Mouse (Mus musculus): ENCODE results near the gene Nmrk1. TPM values are rescaled to one million over a fixed set of nuclear protein-coding genes. Genes with fewer than 3 reads are reported as not detected.

Nmrk1 gene
- polyA plus RNA-seq, 1 experiment from 2014 or later = 13.1 TPM

DNA sequence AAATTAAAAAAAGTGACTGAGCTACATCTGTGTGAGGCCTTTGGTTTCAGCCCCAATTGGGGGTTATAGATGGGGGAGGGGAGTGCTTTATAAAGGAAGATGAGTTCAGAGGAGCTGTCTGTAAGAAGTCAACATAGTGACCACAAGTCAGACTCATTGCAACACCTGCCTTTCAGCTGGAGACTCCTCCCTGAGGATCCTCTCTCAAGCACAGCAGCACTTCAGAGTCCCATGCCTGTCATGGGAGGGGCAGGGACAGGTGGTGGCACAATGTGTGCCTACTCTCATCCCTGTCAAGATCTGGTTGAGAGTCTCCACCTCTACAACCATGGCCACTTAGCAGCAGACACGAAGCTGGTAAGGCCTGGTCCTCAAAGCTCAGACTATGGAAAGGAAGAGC is 12.1 kb upstream of the Nmrk1 start:
- WGBS = 80% methylated on average over 1 of the region's 1 CpGs
- no peak overlapping the region for H3K9ac ChIP-seq
- H3K4me2 ChIP-seq (replicated peaks) = no peak overlapping the region
- H3K4me1 ChIP-seq = no peaks in the 10 kb centered on the region
- 0 out of 2 replicates have a peak, but pooled peaks have one; percentile 39 for ATAC-seq (ENCODE audit: low FRiP score, low read depth)
- H3K27me3 ChIP-seq (replicated peaks) = no peaks in the 10 kb centered on the region
- H3K27ac ChIP-seq = no peak overlapping the region
- H3K9me3 ChIP-seq = no peaks in the 10 kb centered on the region
- no peak overlapping the region for H3K4me3 ChIP-seq
- no peaks in the 10 kb centered on the region for H3K36me3 ChIP-seq

DNA sequence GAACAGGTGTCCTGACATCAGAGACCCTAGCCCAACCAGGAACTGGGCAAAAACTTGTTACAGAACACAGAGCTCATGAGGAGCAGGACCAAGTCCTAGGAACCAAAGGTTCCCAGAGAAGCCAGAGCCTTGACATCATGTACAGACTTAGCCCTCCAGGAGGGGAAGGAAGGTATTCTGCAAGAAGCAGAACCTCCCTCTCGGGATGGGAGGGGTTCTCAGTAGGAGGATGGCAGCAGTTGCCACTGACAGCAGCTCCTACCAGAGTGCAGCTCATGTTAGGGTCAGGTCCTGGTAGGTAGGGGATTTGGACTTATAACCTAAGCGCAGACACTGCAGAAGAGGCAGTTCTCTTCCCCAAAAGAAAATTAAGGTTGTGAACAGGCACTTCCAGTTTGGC is 7.9 kb upstream of the Nmrk1 start:
- H3K36me3 ChIP-seq = no peaks in the 10 kb centered on the region
- no peak overlapping the region for H3K4me3 ChIP-seq
- no peak overlapping the region for H3K4me2 ChIP-seq (replicated peaks)
- ATAC-seq (ENCODE audit: low FRiP score, low read depth) = no peak
- H3K4me1 ChIP-seq = no peaks in the 10 kb centered on the region
- 76% methylated on average over 2 of the region's 2 CpGs for WGBS
- no peaks in the 10 kb centered on the region for H3K9me3 ChIP-seq
- no peak overlapping the region for H3K27ac ChIP-seq
- no peak overlapping the region for H3K9ac ChIP-seq
- H3K27me3 ChIP-seq (replicated peaks) = no peaks in the 10 kb centered on the region

- WGBS = 80% methylated on average over 1 of the region's 1 CpGs
- Histone ChIP-seq H3K4me3 (no peak overlapping the region), H3K27me3 (replicated peaks) (no peaks in the 10 kb centered on the region), H3K27ac (no peak overlapping the region), H3K4me2 (replicated peaks) (0 out of 2 replicates have a peak overlapping the region, but pooled peaks have one; percentile 14), H3K4me1 (peaks cover 2% of the 10 kb centered on the region; the same call in 1 of the 2 replicates), H3K9ac (no peak overlapping the region), H3K36me3 (no peaks in the 10 kb centered on the region), H3K9me3 (no peaks in the 10 kb centered on the region)
- ATAC-seq (ENCODE audit: low FRiP score, low read depth) = no peak
These were observed 2.2 kb upstream of the Nmrk1 start for GRCm38 (mm10) chr19:18629589-18629988.

- 12% methylated on average over 17 of the region's 17 CpGs for WGBS
- Histone ChIP-seq H3K27me3 (replicated peaks) (no peaks in the 10 kb centered on the region), H3K4me3 (peak overlapping the region; percentile 80), H3K4me1 (peaks cover 2% of the 10 kb centered on the region; the same call in 1 of the 2 replicates), H3K9me3 (no peaks in the 10 kb centered on the region), H3K27ac (no peak overlapping the region), H3K4me2 (replicated peaks) (peak overlapping the region; percentile 92), H3K36me3 (no peaks in the 10 kb centered on the region), H3K9ac (no peak overlapping the region)
- ATAC-seq (ENCODE audit: low FRiP score, low read depth) = no peak
These were observed 1.3 kb upstream of the Nmrk1 start for GRCm38 (mm10) chr19:18630221-18631119.

- Histone ChIP-seq H3K36me3 (no peaks in the 10 kb centered on the region), H3K27me3 (replicated peaks) (no peaks in the 10 kb centered on the region), H3K27ac (peak overlapping the region; percentile 59; the same call in 1 of the 2 replicates), H3K4me3 (peak overlapping the region; percentile 80), H3K9me3 (no peaks in the 10 kb centered on the region), H3K4me2 (replicated peaks) (peak overlapping the region; percentile 92), H3K4me1 (peaks cover 2% of the 10 kb centered on the region; the same call in 1 of the 2 replicates), H3K9ac (peak overlapping the region; percentile 64)
- peak; percentile 78 for ATAC-seq (ENCODE audit: low FRiP score, low read depth)
- under 1% methylated on average over 40 of the region's 40 CpGs for WGBS
These were observed 548 bp upstream of the Nmrk1 start for GRCm38 (mm10) chr19:18631161-18631643.

DNA sequence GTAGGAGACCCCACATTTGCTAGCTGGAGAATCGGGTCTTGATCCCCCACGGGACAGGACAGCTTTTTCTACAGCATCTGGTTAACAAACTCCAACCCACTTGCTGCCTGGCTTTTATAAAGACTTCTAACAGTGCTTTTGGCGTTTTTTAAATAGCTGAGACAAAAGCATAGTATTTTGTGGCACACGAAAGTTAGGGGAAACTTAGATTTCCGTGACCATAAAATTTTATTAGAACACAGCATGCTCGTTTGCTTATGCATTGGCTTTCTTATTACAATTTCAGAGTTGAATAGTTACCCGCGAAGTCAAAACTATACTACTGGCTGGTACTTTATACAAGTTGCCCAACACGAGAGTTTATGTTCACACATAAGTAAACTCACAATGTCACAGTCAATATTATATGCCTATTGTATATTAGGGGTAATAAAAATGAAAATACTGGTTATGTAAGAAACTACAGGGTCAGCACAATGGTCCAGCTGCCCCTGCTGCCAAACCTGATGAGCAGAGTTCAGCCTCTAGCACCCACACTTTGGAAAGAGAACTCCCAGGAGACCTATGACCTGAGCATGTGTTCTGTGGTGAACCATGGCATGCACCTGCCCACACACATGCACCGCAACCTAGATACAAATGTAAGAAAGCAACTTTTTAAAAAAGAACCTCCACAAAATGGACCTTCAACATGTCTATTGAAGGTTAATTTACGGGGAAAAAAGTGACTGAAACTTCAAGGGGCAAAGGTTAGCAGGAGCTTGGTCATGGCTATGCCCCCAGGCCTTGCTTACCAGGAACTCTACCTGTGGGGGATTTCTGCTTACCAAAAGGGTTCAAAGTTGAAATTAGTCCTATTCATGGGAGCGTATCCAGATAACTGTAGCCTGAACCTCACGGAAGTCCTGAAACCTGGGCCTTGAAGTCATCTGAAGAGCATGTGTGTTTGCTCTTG is 758 bp downstream of the Nmrk1 start:
- 60% methylated on average over 13 of the region's 13 CpGs for WGBS
- H3K4me2 ChIP-seq (replicated peaks) = peak overlapping the region; percentile 92
- no peaks in the 10 kb centered on the region for H3K9me3 ChIP-seq
- no peak overlapping the region for H3K27ac ChIP-seq
- no peaks in the 10 kb centered on the region for H3K27me3 ChIP-seq (replicated peaks)
- 0 out of 2 replicates have a peak overlapping the region, but pooled peaks have one; percentile 64 for H3K9ac ChIP-seq
- H3K4me3 ChIP-seq = peak overlapping the region; percentile 80
- ATAC-seq (ENCODE audit: low FRiP score, low read depth) = no peak
- H3K4me1 ChIP-seq = peaks cover 2% of the 10 kb centered on the region; the same call in 1 of the 2 replicates
- no peaks in the 10 kb centered on the region for H3K36me3 ChIP-seq

GRCm38 (mm10) chr19:18637954-18638353 is 6.2 kb downstream of the Nmrk1 start:
- WGBS = 82% methylated on average over 5 of the region's 5 CpGs
- no peak overlapping the region for H3K4me2 ChIP-seq (replicated peaks)
- H3K27me3 ChIP-seq (replicated peaks) = no peaks in the 10 kb centered on the region
- H3K27ac ChIP-seq = no peak overlapping the region
- ATAC-seq (ENCODE audit: low FRiP score, low read depth) = no peak
- H3K36me3 ChIP-seq = no peaks in the 10 kb centered on the region
- no peaks in the 10 kb centered on the region for H3K4me1 ChIP-seq
- no peaks in the 10 kb centered on the region for H3K9me3 ChIP-seq
- H3K4me3 ChIP-seq = no peak overlapping the region
- no peak overlapping the region for H3K9ac ChIP-seq

DNA sequence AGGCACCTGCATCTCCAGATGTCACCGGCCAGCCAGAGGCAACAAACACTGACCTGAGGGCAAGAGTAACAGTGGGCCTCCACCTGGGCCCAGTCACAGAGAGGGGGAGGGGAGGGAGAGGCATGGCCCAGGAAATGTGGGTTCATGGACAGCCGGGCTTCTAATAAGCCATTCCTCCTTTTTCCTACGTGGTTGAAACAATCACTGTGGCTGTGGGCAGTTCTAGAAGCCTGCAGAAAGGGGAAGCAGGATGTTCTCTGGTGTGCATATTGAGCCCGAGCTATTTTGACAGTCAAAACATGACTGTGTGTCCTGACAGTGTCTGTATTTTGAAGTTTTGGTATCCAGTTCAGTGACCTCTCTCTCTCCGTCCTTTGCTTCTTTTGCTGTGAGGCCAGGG is 7.2 kb downstream of the Nmrk1 start:
- Histone ChIP-seq H3K4me3 (no peak overlapping the region), H3K27ac (no peak overlapping the region), H3K4me1 (no peaks in the 10 kb centered on the region), H3K36me3 (no peaks in the 10 kb centered on the region), H3K9me3 (no peaks in the 10 kb centered on the region), H3K9ac (no peak overlapping the region), H3K27me3 (replicated peaks) (no peaks in the 10 kb centered on the region), H3K4me2 (replicated peaks) (no peak overlapping the region)
- 71% methylated on average over 4 of the region's 5 CpGs for WGBS
- no peak for ATAC-seq (ENCODE audit: low FRiP score, low read depth)

- no peak overlapping the region for H3K27ac ChIP-seq
- no peak overlapping the region for H3K4me2 ChIP-seq (replicated peaks)
- H3K4me1 ChIP-seq = no peaks in the 10 kb centered on the region
- ATAC-seq (ENCODE audit: low FRiP score, low read depth) = no peak
- H3K4me3 ChIP-seq = no peak overlapping the region
- 37% methylated on average over 2 of the region's 2 CpGs for WGBS
- no peak overlapping the region for H3K9ac ChIP-seq
- H3K27me3 ChIP-seq (replicated peaks) = no peaks in the 10 kb centered on the region
- H3K9me3 ChIP-seq = no peaks in the 10 kb centered on the region
- no peaks in the 10 kb centered on the region for H3K36me3 ChIP-seq
These were observed 7.8 kb downstream of the Nmrk1 start for GRCm38 (mm10) chr19:18639552-18639951.

DNA sequence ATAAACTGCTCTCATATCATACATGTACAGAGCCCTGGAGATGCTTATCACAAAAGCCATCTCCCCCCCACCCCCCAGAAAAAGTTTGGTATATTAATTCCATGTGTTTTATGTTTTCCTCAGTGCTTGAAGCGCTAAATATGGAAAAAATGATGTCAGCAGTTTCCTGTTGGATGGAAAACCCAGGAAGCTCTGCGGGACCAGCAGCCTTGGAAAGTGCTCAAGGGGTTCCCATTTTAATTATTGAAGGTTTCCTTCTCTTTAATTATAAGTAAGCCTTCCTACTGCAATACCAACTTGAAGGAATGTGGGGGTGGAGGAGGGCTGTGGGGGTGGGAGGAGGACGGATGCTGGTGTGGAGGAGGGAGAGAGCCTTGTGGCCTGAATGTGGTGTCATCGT is 9.3 kb downstream of the Nmrk1 start:
- WGBS = 81% methylated on average over 4 of the region's 4 CpGs
- ATAC-seq (ENCODE audit: low FRiP score, low read depth) = no peak
- no peak overlapping the region for H3K4me3 ChIP-seq
- no peaks in the 10 kb centered on the region for H3K4me1 ChIP-seq
- no peak overlapping the region for H3K4me2 ChIP-seq (replicated peaks)
- no peaks in the 10 kb centered on the region for H3K27me3 ChIP-seq (replicated peaks)
- no peak overlapping the region for H3K9ac ChIP-seq
- H3K9me3 ChIP-seq = no peaks in the 10 kb centered on the region
- no peaks in the 10 kb centered on the region for H3K36me3 ChIP-seq
- no peak overlapping the region for H3K27ac ChIP-seq

DNA sequence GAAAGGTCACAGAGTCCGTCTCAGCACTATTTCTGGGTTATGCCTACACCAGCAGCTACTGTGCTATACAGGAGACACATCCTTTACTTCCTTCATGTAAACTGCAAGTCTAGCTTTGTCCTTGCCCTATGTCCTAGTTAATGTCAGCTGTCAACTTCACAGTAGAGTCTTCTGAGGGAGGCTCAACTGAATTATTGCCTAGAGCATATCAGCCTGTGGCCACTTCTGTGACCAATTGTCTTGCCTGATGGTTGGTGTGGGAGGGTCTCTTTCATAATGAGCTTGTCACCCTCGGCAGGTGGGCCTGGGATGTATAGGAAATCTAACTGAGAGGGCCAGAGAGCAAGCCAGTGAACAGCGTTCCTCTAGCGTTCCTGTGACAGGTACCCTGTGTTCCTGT is 11.7 kb downstream of the Nmrk1 start:
- Histone ChIP-seq H3K36me3 (no peaks in the 10 kb centered on the region), H3K4me3 (no peak overlapping the region), H3K27me3 (replicated peaks) (no peaks in the 10 kb centered on the region), H3K9me3 (no peaks in the 10 kb centered on the region), H3K27ac (no peak overlapping the region), H3K4me1 (no peaks in the 10 kb centered on the region), H3K4me2 (replicated peaks) (no peak overlapping the region), H3K9ac (no peak overlapping the region)
- ATAC-seq (ENCODE audit: low FRiP score, low read depth) = no peak
- 58% methylated on average over 4 of the region's 4 CpGs for WGBS

DNA sequence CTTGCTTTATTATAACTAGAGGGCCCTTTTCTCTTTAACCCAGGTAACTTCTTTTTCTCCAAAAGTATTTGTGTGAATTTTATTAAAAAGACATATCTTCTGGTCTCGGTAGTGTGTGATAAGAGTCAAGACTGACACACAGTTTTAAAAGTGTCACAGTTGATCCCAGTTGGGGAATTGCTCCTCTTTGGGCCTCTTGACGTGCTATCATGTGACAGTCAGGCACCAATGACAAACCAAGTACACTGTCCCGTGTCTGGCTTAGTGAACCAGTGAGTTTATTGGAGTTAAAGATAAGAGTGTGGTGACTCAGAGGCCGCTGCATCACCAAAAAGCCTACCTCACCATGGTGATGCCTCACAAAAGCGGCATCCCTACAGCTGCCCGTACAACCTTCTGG is 12.3 kb downstream of the Nmrk1 start:
- no peak for ATAC-seq (ENCODE audit: low FRiP score, low read depth)
- Histone ChIP-seq H3K4me1 (no peaks in the 10 kb centered on the region), H3K9me3 (no peaks in the 10 kb centered on the region), H3K36me3 (no peaks in the 10 kb centered on the region), H3K27ac (no peak overlapping the region), H3K27me3 (replicated peaks) (no peaks in the 10 kb centered on the region), H3K4me3 (no peak overlapping the region), H3K4me2 (replicated peaks) (no peak overlapping the region), H3K9ac (no peak overlapping the region)
- 86% methylated on average over 6 of the region's 6 CpGs for WGBS
